Mouse (Mus musculus): ENCODE measurements at regions not wholly inside any gene's neighbourhood (a gene's known extent, or its start where the extent isn't known, plus 50 kb on each side); places are given as distances from the start of the nearest gene placed in this dataset.

GRCm38 (mm10) chr12:27947646-27948045, 604.6 kb downstream of the Dcdc2c start:
- no peak for TF ChIP-seq POLR2A (IDR thresholded peaks at IDR 0.05; ENCODE audit: extremely low read depth, insufficient read depth, low read length)
- no peak for TF ChIP-seq CTCF (IDR thresholded peaks at IDR 0.05; ENCODE audit: extremely low read depth, insufficient read depth, low read length)

Measured in cortical plate, adult 2 months (tissue).